Comparison of ENCODE assay signal across 9 mouse cellular contexts in the genomic region with DNA sequence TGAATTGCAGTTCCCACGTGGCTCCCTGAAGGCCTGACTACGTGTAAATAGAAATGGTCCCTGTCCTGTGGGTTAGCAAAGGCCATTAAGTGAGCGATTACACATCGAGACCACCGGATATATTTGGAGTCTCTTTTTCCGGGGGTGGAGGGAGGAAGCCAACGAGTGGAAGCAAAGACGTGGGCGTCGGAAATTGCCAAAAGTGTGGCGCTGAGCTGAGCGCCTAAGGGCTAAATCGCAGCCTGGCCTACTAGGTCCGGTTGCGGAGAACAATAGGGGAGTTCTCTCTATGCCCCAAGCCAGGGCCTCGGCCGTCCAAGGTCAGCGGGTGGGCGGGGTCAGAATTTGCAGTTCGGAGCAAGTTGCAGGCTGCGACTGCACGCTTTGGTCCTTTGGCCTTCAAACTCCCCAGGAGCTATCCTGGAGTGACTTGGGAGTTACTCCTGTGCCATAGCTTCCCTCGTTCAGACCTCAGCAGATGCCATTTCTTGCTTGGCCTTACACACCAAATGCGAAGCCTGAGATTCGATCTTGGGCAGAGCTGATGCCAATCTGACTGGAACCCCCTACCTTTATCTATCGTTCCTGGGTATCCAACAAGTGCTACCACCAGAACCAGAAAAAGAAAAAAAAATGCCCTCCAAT. TPM values are rescaled to one million over a fixed set of nuclear protein-coding genes. Genes with fewer than 3 reads are reported as not detected.
DNase-seq lines count a peak whose midpoint lies in the region; ATAC-seq and TF ChIP-seq lines count a peak whose summit lies in the region.
"Had no signal": no experiment of that assay in that cellular context is flagged by ENCODE, and none has a peak within 500 bp of the region (broad histone marks: within the 10 kb centered on the region; RNA-seq: fewer than 3 reads in every experiment).

No protein-coding gene starts in this region.

- WGBS in hindbrain, embryonic 13.5 days: 4% methylated on average over 26 of the region's 26 CpGs
- 5% methylated on average over 26 of the region's 26 CpGs for WGBS in lung, embryonic 16.5 days

- no peak overlapping the region for H3K9ac ChIP-seq in hindbrain, embryonic 13.5 days
- H3K9ac ChIP-seq in lung, embryonic 16.5 days (ENCODE audit: low read length): no peak overlapping the region

- H3K27me3 ChIP-seq in E14TG2a.4 (ENCODE audit: insufficient read depth, low read length): peaks cover 66% of the 10 kb centered on the region
- H3K27me3 ChIP-seq in hindbrain, embryonic 13.5 days: peaks cover 71% of the 10 kb centered on the region
- peaks cover 59% of the 10 kb centered on the region for H3K27me3 ChIP-seq in lung, embryonic 16.5 days (ENCODE audit: control insufficient read depth, insufficient read depth, low read depth, low read length)

- no peaks in the 10 kb centered on the region for H3K36me3 ChIP-seq in E14TG2a.4 (ENCODE audit: insufficient read depth, low read length)
- no peaks in the 10 kb centered on the region for H3K36me3 ChIP-seq in hindbrain, embryonic 13.5 days
- no peaks in the 10 kb centered on the region for H3K36me3 ChIP-seq in lung, embryonic 16.5 days (ENCODE audit: control insufficient read depth, insufficient read depth, low read length)

- H3K27ac ChIP-seq in gastrocnemius, adult 2 months: no peak overlapping the region
- H3K27ac ChIP-seq in hindbrain, embryonic 13.5 days: no peak overlapping the region
- H3K27ac ChIP-seq in lung, embryonic 16.5 days (ENCODE audit: low read length): no peak overlapping the region

- ATAC-seq in hindbrain, embryonic 13.5 days (ENCODE audit: low FRiP score): no peak
- no peak for ATAC-seq in lung, embryonic 16.5 days (ENCODE audit: low read depth)

- peak overlapping the region; percentile 59; the same call in 1 of the 2 replicates for H3K4me3 ChIP-seq in gastrocnemius, adult 2 months
- peak overlapping the region; percentile 87 for H3K4me3 ChIP-seq in E14TG2a.4 (replicated peaks; ENCODE audit: low read length)
- 0 out of 2 replicates have a peak overlapping the region, but pooled peaks have one; percentile 59 for H3K4me3 ChIP-seq in hindbrain, embryonic 13.5 days
- no peak overlapping the region for H3K4me3 ChIP-seq in lung, embryonic 16.5 days (ENCODE audit: low read length)

- DNase-seq in gastrocnemius, adult 2 months: no peak
- DNase-seq in gastrocnemius, postnatal 36 days: no peak
- no peak for DNase-seq in cerebellum, postnatal 4 days (ENCODE audit: low spot score in 2 of 2)
- DNase-seq in layer of hippocampus, adult 9-10 months (ENCODE audit: low spot score): no peak
- no peak for DNase-seq in frontal cortex, postnatal 36 days (ENCODE audit: low spot score in 2 of 2)

- H3K4me2 ChIP-seq in hindbrain, embryonic 13.5 days: peak overlapping the region; percentile 49
- H3K4me2 ChIP-seq in lung, embryonic 16.5 days (ENCODE audit: low read depth, low read length): 0 out of 2 replicates have a peak overlapping the region, but pooled peaks have one; percentile 21

- peaks cover 71% of the 10 kb centered on the region for H3K4me1 ChIP-seq in E14TG2a.4 (replicated peaks; ENCODE audit: low read depth, low read length)
- peaks cover 53% of the 10 kb centered on the region for H3K4me1 ChIP-seq in hindbrain, embryonic 13.5 days (replicated peaks)
- peaks cover 31% of the 10 kb centered on the region for H3K4me1 ChIP-seq in lung, embryonic 16.5 days (replicated peaks; ENCODE audit: control insufficient read depth, insufficient read depth, low read length)

- intact Hi-C loops in gastrocnemius, adult 2 months (cut with DNase I): loop anchor here (10.0 kb wide), 3 partner anchors 300 to 1040 kb away; no protein-coding TSS in a partner anchor
- intact Hi-C loops in gastrocnemius, postnatal 36 days (cut with DNase I): loop anchor here (5.0 to 10.0 kb wide), 3 partner anchors 153 to 1050 kb away; a partner anchor contains a TSS

- H3K9me3 ChIP-seq in E14TG2a.4 (ENCODE audit: low read length): no peaks in the 10 kb centered on the region
- H3K9me3 ChIP-seq in hindbrain, embryonic 13.5 days: no peaks in the 10 kb centered on the region
- H3K9me3 ChIP-seq in lung, embryonic 16.5 days (ENCODE audit: control insufficient read depth, low read length): no peaks in the 10 kb centered on the region

- no peak for TF ChIP-seq CTCF in gastrocnemius, adult 2 months (IDR thresholded peaks at IDR 0.05)
- no peak for TF ChIP-seq CTCF in E14TG2a.4 (conservative IDR thresholded peaks at IDR 0.05; ENCODE audit: low read length)

RNA-seq across cellular contexts. Expression of a gene that starts 2.3 kb away (rescaled TPM):
- total RNA-seq in gastrocnemius, adult 2 months (2021): under 1 TPM; 0.26 to 0.28 TPM
- under 1 TPM; 0.30 to 0.43 TPM for total RNA-seq in gastrocnemius, postnatal 36 days (2021)
- 6.5 and 7.5 TPM in 2 replicates for polyA plus RNA-seq in hindbrain, embryonic 13.5 days (2015; fragmentation: Nextera tagmentation; extraction: Ambion mirVana)
- 0.78 and 1.1 TPM in 2 replicates for polyA plus RNA-seq in lung, embryonic 16.5 days (2015; fragmentation: Nextera tagmentation; extraction: Ambion mirVana)
- total RNA-seq: MEL had no signal
